Mouse (Mus musculus): ENCODE measurements around the gene Nccrp1.

GRCm38 (mm10) chr7:28511441-28511840 is 35.6 kb downstream of the Nccrp1 start:
- TF ChIP-seq CTCF (IDR thresholded peaks at IDR 0.05), result no peak
- TF ChIP-seq POLR2A (IDR thresholded peaks at IDR 0.05; ENCODE audit: insufficient read depth, low read depth, low read length), result no peak
- TF ChIP-seq EP300 (IDR thresholded peaks at IDR 0.05; ENCODE audit: insufficient read depth, low read depth, low read length), result no peak

Measured in heart, adult 2 months (tissue).